Mouse (Mus musculus): ENCODE data around the gene Olfr832. TPM values are rescaled to one million over a fixed set of nuclear protein-coding genes. Genes with fewer than 3 reads are reported as not detected.
"Not testable (repeated sequence)": the region's sequence is repeated elsewhere in the genome, so short reads cannot be mapped to it uniquely, and the experiment has no call there.

The Olfr832 gene
- not detected in 2 replicates for polyA plus RNA-seq (2015; fragmentation: Nextera tagmentation; extraction: Ambion mirVana)

GRCm38 (mm10) chr9:18936822-18937221 is at the start of gene Olfr832:
Gene Olfr832, plus strand, starts transcription at chr9:18937122.
- H3K4me1 ChIP-seq (replicated peaks); H3K4me3 ChIP-seq (replicated peaks); H3K27me3 ChIP-seq; H3K27ac ChIP-seq; ATAC-seq; H3K4me2 ChIP-seq (replicated peaks); H3K9me3 ChIP-seq; H3K9ac ChIP-seq (replicated peaks); H3K36me3 ChIP-seq: not testable (repeated sequence)
- WGBS: 83% methylated on average over 2 of the region's 2 CpGs

DNA sequence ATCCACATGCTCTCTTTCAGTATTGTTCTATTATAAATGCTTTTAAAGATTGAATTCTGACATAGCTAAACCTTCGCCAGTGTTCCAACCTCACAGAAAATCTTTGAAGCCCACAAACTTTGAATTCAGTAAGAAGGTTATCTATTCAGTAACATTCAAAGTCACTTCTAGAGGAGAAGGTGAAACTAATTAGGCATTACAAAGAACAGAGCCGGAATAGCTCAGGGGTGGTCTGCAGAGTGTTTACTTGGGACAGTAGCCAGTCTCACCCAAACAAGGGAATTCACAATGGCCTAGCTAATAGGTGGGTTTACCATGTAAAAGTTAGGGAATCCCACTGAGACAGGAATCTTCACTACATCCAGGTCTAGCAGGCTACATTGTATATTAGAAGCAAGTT is 29.2 kb upstream of the Olfr832 start:
- not testable (repeated sequence) for ATAC-seq

DNA sequence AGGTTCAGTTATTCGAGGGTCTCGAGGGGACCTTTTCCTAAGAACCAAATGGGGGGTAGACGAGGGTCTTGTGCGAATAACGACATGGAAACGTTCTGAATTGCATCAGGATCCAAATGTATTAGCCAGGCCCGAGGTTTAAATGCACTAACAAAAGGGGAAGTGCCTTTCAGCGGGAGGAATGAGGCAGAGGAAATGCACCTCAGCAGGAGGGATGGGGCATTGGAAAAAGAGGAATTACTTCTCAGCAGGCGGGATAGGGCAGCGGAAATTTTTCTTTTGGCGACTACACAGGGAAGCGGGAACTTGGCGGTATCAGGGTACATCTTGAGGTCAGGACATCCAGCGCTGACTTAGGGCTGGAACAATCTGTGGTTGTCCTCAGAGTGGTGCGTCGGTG is 9.0 kb upstream of the Olfr832 start:
- H3K27me3 ChIP-seq; H3K4me1 ChIP-seq (replicated peaks); H3K4me3 ChIP-seq (replicated peaks); H3K36me3 ChIP-seq; H3K4me2 ChIP-seq (replicated peaks); H3K27ac ChIP-seq; ATAC-seq; H3K9ac ChIP-seq (replicated peaks); H3K9me3 ChIP-seq: not testable (repeated sequence)
- WGBS: 90% methylated on average over 16 of the region's 16 CpGs

More for the DNA sequence above, 29.2 kb upstream of the Olfr832 start:
- not testable (repeated sequence) for H3K4me2 ChIP-seq (replicated peaks); H3K4me1 ChIP-seq (replicated peaks); H3K4me3 ChIP-seq (replicated peaks); H3K9ac ChIP-seq (replicated peaks); H3K36me3 ChIP-seq; H3K9me3 ChIP-seq; H3K27ac ChIP-seq; H3K27me3 ChIP-seq
- 78% methylated on average over 2 of the region's 2 CpGs for WGBS

- Histone ChIP-seq H3K4me2 (replicated peaks) (no peak overlapping the region), H3K36me3 (no peaks in the 10 kb centered on the region), H3K4me1 (replicated peaks) (no peaks in the 10 kb centered on the region), H3K4me3 (replicated peaks) (no peak overlapping the region), H3K9ac (replicated peaks) (no peak overlapping the region), H3K9me3 (no peaks in the 10 kb centered on the region), H3K27me3 (no peaks in the 10 kb centered on the region), H3K27ac (no peak overlapping the region)
- ATAC-seq: no peak
Measured at GRCm38 (mm10) chr9:18962021-18962420, 25.1 kb downstream of the Olfr832 start.

DNA sequence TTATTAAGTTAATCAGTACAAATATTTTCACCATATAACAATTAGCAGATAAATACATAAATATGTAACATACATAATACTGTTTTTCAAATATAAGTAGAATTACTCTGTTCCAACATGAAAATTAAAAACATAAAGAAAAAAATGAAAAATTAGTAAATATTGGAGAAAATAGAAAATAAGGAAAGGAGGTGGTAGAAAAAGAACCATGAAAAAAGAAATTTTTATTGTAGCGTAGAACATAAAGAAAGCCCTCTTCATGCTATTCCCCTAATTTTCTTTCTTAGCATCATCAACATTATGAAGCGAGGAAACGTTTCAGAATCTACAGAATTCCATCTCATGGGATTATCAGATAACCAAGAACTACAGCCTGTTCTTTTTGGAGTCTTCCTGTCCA is 50.8 kb downstream of the Olfr832 start, which contains the start of gene Olfr834:
Gene Olfr834 (plus strand): TSS at position 301 of the 400 bp plus-strand sequence.
- 78% methylated on average over 3 of the region's 3 CpGs for WGBS
- no peak within 1 kb of the TSS for H3K9ac ChIP-seq (replicated peaks)
- no peak within 1 kb of the TSS for H3K4me2 ChIP-seq (replicated peaks)
- ATAC-seq: no peak
- no peaks in the 10 kb centered on the region for H3K36me3 ChIP-seq
- H3K27me3 ChIP-seq: no peaks in the 10 kb centered on the region
- H3K9me3 ChIP-seq: 0 out of 2 replicates have a peak, but pooled peaks cover 5% of the 10 kb centered on the region
- H3K27ac ChIP-seq: no peak within 1 kb of the TSS
- no peak within 1 kb of the TSS for H3K4me3 ChIP-seq (replicated peaks)
- no peaks in the 10 kb centered on the region for H3K4me1 ChIP-seq (replicated peaks)

Other genes with a start within 250 kb of the Olfr832 start
- gene Olfr24, start 173.1 kb upstream of the Olfr832 start, polyA plus RNA-seq (2015; fragmentation: Nextera tagmentation; extraction: Ambion mirVana): not detected in 2 replicates
- gene Olfr828, start 117.6 kb upstream of the Olfr832 start, polyA plus RNA-seq (2015; fragmentation: Nextera tagmentation; extraction: Ambion mirVana): not detected in 2 replicates
- gene Olfr829, start 82.2 kb upstream of the Olfr832 start, polyA plus RNA-seq (2015; fragmentation: Nextera tagmentation; extraction: Ambion mirVana): not detected in 2 replicates
- gene Olfr830, start 62.4 kb upstream of the Olfr832 start, polyA plus RNA-seq (2015; fragmentation: Nextera tagmentation; extraction: Ambion mirVana): not detected in 2 replicates
- not detected in 2 replicates for gene Olfr834, start 50.9 kb downstream of the Olfr832 start, polyA plus RNA-seq (2015; fragmentation: Nextera tagmentation; extraction: Ambion mirVana)
- not detected in 2 replicates for gene Olfr835, start 95.6 kb downstream of the Olfr832 start, polyA plus RNA-seq (2015; fragmentation: Nextera tagmentation; extraction: Ambion mirVana)
- not detected in 2 replicates for gene Olfr836, start 183.3 kb downstream of the Olfr832 start, polyA plus RNA-seq (2015; fragmentation: Nextera tagmentation; extraction: Ambion mirVana)
- not detected in 2 replicates for gene Olfr837, start 199.2 kb downstream of the Olfr832 start, polyA plus RNA-seq (2015; fragmentation: Nextera tagmentation; extraction: Ambion mirVana)
- gene Olfr839-ps1, start 240.2 kb downstream of the Olfr832 start, polyA plus RNA-seq (2015; fragmentation: Nextera tagmentation; extraction: Ambion mirVana): 0.03 TPM in 1 of 2 replicates, not detected in the other